Mouse (Mus musculus): ENCODE results near the gene Chst2. TPM values are rescaled to one million over a fixed set of nuclear protein-coding genes. Genes with fewer than 3 reads are reported as not detected.

The Chst2 gene
- polyA plus RNA-seq (2012; rRNA removed): 7.5 and 9.7 TPM in 2 replicates
- polyA plus RNA-seq (2014; fragmentation: Nextera tagmentation; extraction: Ambion mirVana): 10.6 and 12.9 TPM in 2 replicates

DNA sequence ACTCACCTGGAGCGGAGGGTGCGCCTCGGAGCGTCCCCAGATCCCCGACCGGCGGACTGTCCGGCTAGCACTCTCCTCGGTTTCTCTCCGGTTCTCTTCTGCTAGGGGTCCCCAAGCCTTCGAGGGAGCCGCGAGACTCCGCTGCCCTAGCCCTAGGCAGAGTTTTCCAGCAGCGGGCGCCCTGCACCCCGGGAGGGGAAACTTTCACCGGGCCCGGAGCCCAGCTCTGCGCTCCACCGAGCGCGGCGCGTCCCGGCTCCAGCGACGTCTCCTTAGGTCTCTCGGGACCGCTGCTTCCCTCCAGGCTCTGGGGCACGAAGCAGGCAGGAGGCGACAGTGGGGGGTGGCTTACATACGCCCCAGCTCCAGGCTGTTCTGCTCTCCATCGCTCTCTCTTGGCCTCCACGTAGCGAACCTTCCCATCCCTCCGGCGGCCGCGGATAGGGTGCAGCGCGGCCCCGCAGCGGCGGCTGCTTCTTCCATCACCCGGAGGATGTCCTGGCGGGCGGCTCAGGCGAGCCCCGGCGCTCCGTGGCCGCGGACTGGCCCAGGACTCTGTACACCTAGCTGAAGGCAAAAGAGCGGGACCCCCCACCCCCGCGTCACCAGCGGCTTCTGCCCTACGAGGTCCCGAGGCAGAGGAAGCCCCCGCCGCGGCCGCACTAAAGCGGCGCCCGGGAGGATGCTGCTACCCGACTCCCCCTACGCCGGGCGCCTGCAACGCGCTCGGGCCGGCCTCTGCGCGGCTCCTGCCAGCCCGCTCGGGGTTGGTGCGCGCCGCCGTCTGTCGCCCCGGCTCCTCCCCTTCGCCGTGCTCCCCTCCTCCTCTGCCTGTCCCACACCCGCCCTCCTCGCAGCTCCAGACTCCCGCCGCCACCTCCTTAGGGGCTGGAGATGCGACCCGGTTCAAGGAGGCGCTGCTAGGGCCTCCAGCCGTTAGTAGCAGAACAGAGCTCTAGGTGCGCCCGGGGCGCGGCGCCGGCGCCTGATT is at the start of gene Chst2:
Gene Chst2, minus strand, starts transcription at position 152 of the 991 bp plus-strand sequence.
- peak within 1 kb of the TSS; percentile 72 for H3K4me3 ChIP-seq (replicated peaks; ENCODE audit: low read length)
- TF ChIP-seq POLR2A (IDR thresholded peaks at IDR 0.05; ENCODE audit: borderline replicate concordance, extremely low read depth, insufficient read depth, insufficient read length): 0 out of 2 replicates have a peak, but pooled peaks have one; percentile 46
- ATAC-seq (ENCODE audit: low FRiP score, low read depth): peak; percentile 93
- 0 out of 2 replicates have a peak, but pooled peaks cover 3% of the 10 kb centered on the region for H3K27me3 ChIP-seq (ENCODE audit: control insufficient read depth, insufficient read depth, low read length)
- peak; percentile 89 for DNase-seq (ENCODE audit: low spot score)
- H3K4me2 ChIP-seq (replicated peaks; ENCODE audit: low read depth, low read length, severe bottlenecking): peak within 1 kb of the TSS; percentile 94
- WGBS: under 1% methylated on average over 63 of the region's 102 CpGs
- peaks cover 8% of the 10 kb centered on the region; the same call in 1 of the 2 replicates for H3K4me1 ChIP-seq (ENCODE audit: control insufficient read depth, insufficient read depth, low read length)
- peak within 1 kb of the TSS; percentile 78 for H3K9ac ChIP-seq (ENCODE audit: low read depth, low read length, severe bottlenecking)
- peaks cover 9% of the 10 kb centered on the region for H3K36me3 ChIP-seq (ENCODE audit: control insufficient read depth, insufficient read depth, low read length)
- peak within 1 kb of the TSS; percentile 64 for H3K27ac ChIP-seq (replicated peaks; ENCODE audit: low read depth, low read length)
- no peaks in the 10 kb centered on the region for H3K9me3 ChIP-seq (ENCODE audit: control insufficient read depth, low read length)

GRCm38 (mm10) chr9:95451931-95452330 is 45.4 kb upstream of the Chst2 start:
- TF ChIP-seq POLR2A (IDR thresholded peaks at IDR 0.05; ENCODE audit: borderline replicate concordance, extremely low read depth, insufficient read depth, insufficient read length): no peak
- Histone ChIP-seq H3K27me3 (ENCODE audit: control insufficient read depth, insufficient read depth, low read length) (no peaks in the 10 kb centered on the region), H3K27ac (replicated peaks; ENCODE audit: low read depth, low read length) (no peak overlapping the region), H3K4me2 (replicated peaks; ENCODE audit: low read depth, low read length, severe bottlenecking) (no peak overlapping the region), H3K9ac (ENCODE audit: low read depth, low read length, severe bottlenecking) (no peak overlapping the region), H3K4me1 (ENCODE audit: control insufficient read depth, insufficient read depth, low read length) (peaks cover 3% of the 10 kb centered on the region; the same call in 1 of the 2 replicates), H3K4me3 (replicated peaks; ENCODE audit: low read length) (no peak overlapping the region), H3K9me3 (ENCODE audit: control insufficient read depth, low read length) (no peaks in the 10 kb centered on the region), H3K36me3 (ENCODE audit: control insufficient read depth, insufficient read depth, low read length) (peaks cover 6% of the 10 kb centered on the region; the same call in 1 of the 2 replicates)
- ATAC-seq (ENCODE audit: low FRiP score, low read depth): no peak
- 32% methylated on average over 3 of the region's 3 CpGs for WGBS
- DNase-seq (ENCODE audit: low spot score): no peak

DNA sequence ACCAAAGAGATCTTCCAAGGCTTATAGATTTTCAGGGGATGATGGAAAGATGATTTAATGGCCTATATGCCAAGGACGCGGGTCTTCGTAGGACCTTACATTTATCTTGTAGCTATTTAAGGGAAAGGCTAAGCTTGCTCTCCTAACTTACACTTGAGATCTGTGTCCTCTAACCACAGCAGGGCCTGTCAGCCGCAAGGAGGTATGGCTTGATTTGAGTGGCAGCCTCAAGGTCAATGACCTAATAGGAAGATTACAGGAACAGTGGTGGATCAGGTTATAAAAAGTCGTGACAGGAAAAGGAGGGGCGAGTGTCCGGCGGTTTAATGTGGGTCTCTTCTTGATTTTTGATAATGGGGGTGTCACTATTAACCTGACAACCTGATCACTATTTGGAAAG is 44.1 kb upstream of the Chst2 start:
- 94% methylated on average over 8 of the region's 8 CpGs for WGBS
- Histone ChIP-seq H3K4me2 (replicated peaks; ENCODE audit: low read depth, low read length, severe bottlenecking) (no peak overlapping the region), H3K27ac (replicated peaks; ENCODE audit: low read depth, low read length) (no peak overlapping the region), H3K36me3 (ENCODE audit: control insufficient read depth, insufficient read depth, low read length) (no peaks in the 10 kb centered on the region), H3K4me1 (ENCODE audit: control insufficient read depth, insufficient read depth, low read length) (peaks cover 3% of the 10 kb centered on the region; the same call in 1 of the 2 replicates), H3K9me3 (ENCODE audit: control insufficient read depth, low read length) (no peaks in the 10 kb centered on the region), H3K4me3 (replicated peaks; ENCODE audit: low read length) (no peak overlapping the region), H3K9ac (ENCODE audit: low read depth, low read length, severe bottlenecking) (no peak overlapping the region), H3K27me3 (ENCODE audit: control insufficient read depth, insufficient read depth, low read length) (no peaks in the 10 kb centered on the region)
- DNase-seq (ENCODE audit: low spot score): no peak
- TF ChIP-seq POLR2A (IDR thresholded peaks at IDR 0.05; ENCODE audit: borderline replicate concordance, extremely low read depth, insufficient read depth, insufficient read length): no peak
- no peak for ATAC-seq (ENCODE audit: low FRiP score, low read depth)

- WGBS: 7% methylated on average over 13 of the region's 13 CpGs
- H3K4me3 ChIP-seq (replicated peaks; ENCODE audit: low read length): peak overlapping the region; percentile 14
- H3K36me3 ChIP-seq (ENCODE audit: control insufficient read depth, insufficient read depth, low read length): no peaks in the 10 kb centered on the region
- H3K4me2 ChIP-seq (replicated peaks; ENCODE audit: low read depth, low read length, severe bottlenecking): peak overlapping the region; percentile 30
- H3K4me1 ChIP-seq (ENCODE audit: control insufficient read depth, insufficient read depth, low read length): no peaks in the 10 kb centered on the region; the same call in 1 of the 2 replicates
- TF ChIP-seq POLR2A (IDR thresholded peaks at IDR 0.05; ENCODE audit: borderline replicate concordance, extremely low read depth, insufficient read depth, insufficient read length): no peak
- DNase-seq (ENCODE audit: low spot score) (no peak), ATAC-seq (ENCODE audit: low FRiP score, low read depth) (peak; percentile 79; the same call in 1 of the 2 replicates)
- no peaks in the 10 kb centered on the region for H3K27me3 ChIP-seq (ENCODE audit: control insufficient read depth, insufficient read depth, low read length)
- H3K9ac ChIP-seq (ENCODE audit: low read depth, low read length, severe bottlenecking): no peak overlapping the region
- H3K9me3 ChIP-seq (ENCODE audit: control insufficient read depth, low read length): no peaks in the 10 kb centered on the region
- no peak overlapping the region for H3K27ac ChIP-seq (replicated peaks; ENCODE audit: low read depth, low read length)
These were observed 35.8 kb upstream of the Chst2 start for GRCm38 (mm10) chr9:95442321-95442731.

DNA sequence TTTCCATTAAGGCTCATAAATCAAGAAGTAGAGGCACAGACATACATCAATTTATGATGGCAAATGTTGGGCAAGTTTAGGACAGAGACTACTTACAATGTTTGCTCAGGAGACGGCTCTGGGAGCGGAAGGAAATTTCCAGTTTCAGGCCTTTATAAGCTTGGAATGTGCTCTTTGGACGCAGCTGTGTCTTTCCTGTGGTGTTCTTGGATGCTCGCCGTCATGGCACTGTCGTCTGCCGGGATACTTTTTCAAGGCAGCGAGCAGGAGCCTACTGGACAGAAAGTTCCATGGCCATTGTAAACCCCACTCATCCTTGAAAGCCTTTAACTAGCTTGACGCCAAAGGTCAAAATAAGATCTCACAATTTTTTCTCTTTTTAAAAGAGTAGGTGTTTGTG is 31.4 kb upstream of the Chst2 start:
- 78% methylated on average over 9 of the region's 9 CpGs for WGBS
- Histone ChIP-seq H3K36me3 (ENCODE audit: control insufficient read depth, insufficient read depth, low read length) (no peaks in the 10 kb centered on the region), H3K27ac (replicated peaks; ENCODE audit: low read depth, low read length) (no peak overlapping the region), H3K4me2 (replicated peaks; ENCODE audit: low read depth, low read length, severe bottlenecking) (no peak overlapping the region), H3K4me1 (ENCODE audit: control insufficient read depth, insufficient read depth, low read length) (no peaks in the 10 kb centered on the region; the same call in 1 of the 2 replicates), H3K9me3 (ENCODE audit: control insufficient read depth, low read length) (no peaks in the 10 kb centered on the region), H3K9ac (ENCODE audit: low read depth, low read length, severe bottlenecking) (no peak overlapping the region), H3K27me3 (ENCODE audit: control insufficient read depth, insufficient read depth, low read length) (no peaks in the 10 kb centered on the region), H3K4me3 (replicated peaks; ENCODE audit: low read length) (no peak overlapping the region)
- TF ChIP-seq POLR2A (IDR thresholded peaks at IDR 0.05; ENCODE audit: borderline replicate concordance, extremely low read depth, insufficient read depth, insufficient read length): no peak
- DNase-seq (ENCODE audit: low spot score): no peak
- ATAC-seq (ENCODE audit: low FRiP score, low read depth): no peak
